Mouse (Mus musculus) spleen, postnatal 4 days (tissue): ENCODE results near the gene D430042O09Rik.

Source experiments
- DNase-seq, 2 experiments: peaks; one replicate each; pipeline ENCODE4 v3.0.0; 2022; ENCODE audit warnings: low spot score in 2 of 2

Gene D430042O09Rik

DNA sequence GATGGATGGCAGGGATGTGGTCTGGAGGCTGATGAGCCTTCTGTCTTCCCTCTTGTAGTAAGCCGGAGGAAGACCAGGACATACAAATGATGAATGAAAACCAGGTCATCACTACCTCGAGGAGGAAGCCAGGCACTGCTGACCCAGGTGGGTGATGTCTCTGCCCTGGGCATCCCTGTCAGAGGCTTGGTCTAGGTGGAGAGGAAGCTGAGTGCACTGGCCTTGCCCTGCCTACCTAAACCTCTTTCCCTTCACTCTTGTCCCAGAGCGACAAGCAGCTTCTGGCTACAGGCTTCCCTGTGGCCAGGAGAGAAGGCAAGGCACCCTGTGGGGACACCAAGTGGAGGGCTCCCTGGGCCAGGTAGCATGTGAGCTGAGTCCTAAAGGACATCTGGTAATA, 165.2 kb downstream of the D430042O09Rik start:
- DNase-seq: no peak

DNA sequence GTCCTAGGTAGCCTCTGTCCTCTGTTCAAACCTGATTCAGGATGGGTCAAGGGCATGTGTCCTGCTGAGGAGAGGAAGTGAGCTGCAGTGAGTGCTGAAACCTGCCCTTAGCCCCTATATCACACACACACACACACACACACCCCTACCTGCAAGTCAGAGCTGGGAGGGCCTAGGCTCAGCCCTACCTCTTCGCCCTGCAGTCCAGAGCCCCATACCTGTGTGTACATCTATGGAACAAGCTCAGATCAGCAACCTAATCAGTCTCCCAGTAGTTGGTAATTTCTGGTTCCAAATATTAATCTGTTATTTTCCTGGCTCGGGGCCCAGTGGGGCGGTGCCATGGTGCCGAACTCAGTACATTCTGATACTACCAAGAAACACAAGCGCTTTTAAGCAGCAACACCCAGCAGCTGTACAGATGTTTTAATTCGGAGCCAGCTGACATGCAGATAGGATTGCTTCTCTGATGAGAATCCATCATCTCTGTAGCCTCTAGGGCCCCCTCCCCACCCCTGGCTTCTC, 166.3 kb downstream of the D430042O09Rik start:
- DNase-seq: no peak

DNA sequence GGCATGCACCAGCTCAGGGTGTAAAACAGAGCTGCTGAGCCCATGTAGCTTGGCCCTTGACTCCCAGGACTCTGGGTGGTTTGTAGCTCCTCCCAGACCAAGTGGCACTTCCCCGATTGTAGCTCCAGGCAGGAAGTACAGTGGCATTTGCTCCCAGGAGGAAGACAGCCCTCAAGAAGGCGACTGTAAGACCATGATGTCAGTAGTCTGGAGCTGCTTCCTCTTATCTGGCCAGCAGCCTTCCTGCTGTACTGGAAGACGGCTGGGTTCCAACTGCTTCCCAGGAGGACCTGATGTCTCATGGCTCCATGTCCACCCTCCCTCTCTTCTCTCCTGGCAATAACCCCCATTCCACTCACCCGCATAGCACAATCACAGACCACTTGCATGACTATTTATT, 170.4 kb downstream of the D430042O09Rik start:
- no peak for DNase-seq

DNA sequence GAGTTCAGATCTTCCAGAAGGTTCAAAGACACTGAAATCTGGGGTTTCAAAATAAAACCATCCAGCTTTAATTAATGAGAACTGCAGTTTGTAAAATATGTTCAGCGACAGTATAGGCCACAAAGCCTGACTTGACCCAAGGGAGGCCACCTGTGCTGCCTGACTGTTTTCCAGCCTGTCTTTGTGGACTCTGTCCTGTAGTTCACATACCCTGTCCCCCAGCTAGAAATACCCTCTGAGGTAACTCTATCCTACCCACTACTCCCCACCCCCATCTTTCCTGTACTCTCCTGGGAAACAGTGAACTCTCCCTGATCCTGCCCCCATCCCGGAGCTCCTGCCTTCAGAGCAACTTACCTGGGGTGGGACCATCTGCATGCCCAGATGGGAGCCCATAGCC, 175.5 kb downstream of the D430042O09Rik start:
- no peak for DNase-seq

DNA sequence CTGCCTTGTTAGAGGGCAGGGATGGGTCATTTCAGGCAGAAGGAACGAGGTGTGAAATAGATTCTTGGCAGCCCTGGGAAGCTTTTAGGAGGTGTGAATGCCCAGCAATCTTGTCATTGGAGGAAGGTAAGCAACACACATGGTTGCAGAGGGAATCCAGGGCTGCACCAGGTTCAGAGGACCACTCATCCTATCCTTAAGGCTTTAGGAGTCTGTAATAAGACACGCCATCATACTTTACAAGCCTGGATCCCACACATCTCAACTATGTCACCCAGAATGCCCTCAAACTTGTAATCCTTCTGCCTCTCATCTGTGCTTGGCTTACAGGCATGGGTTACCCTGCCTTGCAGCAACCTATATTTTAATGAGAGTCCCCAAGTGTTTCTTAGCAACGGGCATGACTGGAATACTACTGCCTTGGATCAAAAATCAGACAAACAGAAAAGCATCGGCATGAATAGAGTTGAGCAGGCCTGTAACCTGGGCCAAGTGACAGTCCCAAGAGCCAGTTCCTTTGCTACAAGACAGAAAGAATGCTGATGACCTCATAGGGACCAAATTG, 178.5 kb downstream of the D430042O09Rik start:
- DNase-seq: no peak

DNA sequence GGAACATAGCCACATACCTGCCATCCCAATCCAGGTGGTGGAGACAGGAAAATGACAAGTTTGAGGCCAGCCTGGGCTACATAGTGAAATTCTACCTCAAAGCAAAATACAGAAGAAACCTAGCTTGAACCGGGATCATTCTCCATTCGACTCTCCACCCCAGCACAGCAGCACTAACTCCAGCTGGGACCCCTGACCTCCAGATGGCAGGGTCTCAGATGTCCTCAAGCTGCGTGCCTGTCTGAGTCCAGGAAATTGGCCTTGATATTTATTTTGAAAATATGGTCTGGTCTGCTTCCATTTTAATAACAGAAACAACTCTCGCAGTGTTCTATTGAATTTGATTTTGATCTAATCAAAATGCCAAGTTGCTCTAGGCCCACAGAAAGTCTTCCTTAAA, 179.4 kb downstream of the D430042O09Rik start:
- DNase-seq: no peak

DNA sequence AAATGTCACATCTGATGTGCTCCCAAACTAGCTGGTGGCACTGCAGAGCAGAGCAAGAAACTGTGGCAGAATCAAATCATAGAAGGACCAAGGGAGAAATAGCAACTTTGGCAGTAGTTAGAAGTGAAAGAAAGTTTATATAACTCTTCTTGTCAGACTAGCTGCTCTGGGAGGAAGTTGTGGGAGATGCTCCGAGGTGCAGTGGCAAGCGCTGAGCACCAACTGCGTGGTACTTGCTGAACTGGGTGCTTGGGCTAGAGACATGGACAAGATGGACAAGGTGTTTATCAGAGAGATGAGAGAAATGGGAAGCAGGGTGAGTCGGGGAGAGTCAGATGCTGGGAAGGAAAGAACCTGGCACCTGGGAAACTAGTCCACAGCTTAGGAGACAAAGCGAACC, 180.1 kb downstream of the D430042O09Rik start:
- no peak for DNase-seq

DNA sequence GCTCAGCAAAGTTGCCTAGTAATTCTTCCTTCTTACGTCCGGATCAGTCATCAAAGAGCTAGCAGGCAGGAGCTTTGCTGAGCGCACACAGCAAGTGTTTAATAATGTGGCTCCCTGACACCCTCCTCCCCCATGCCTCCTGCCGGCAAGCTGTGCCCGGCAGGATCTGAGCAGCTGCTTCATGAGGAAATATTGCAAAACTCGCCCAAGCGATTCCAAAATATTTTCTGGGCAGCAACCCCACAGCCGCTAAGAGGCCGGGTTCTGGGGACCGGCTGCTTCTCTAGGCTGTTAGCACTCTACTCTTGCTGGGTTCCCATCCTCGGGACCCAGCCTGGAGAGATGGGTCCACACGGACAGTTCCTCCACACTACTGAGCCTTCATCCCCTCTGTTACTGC, 180.7 kb downstream of the D430042O09Rik start:
- DNase-seq: no peak

DNA sequence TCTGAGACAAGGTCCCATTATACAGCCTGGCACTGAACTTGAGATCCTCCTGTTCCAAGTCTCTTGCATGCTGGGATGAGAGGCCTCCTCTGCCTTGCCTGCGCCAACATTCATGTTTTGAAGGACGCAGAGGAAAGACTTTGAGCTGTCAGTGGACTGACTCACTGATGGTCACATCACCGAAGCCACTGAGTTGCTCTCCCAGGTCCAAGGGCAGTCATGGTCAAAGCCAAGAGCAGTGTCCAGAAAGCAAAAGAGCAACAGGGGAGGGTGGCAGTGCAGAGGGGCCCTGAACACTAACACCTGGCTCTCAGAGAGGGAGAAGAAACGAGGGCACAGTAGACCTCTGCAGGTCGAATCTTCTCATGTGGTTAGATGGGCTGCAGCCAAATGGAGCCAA, 185.9 kb downstream of the D430042O09Rik start:
- DNase-seq: no peak

DNA sequence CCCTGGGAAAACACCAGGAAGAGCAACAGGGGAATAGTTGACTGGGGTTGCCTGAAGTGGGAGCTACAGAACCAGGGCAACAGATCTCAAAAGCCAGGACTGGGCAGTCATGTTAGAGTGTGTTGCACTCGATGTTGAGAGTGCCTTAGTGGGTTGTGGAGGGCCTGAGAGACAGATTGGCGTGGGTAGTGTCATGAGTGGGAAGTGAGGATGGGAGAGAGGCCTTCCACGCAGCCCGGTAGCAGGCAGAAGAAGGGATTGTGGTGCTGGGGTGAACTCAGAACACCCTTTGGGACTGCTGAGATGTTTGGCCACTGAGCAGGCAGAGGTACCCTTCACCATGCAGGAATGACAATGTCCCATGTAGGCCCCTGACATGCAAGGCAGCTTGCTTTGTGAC, 189.4 kb downstream of the D430042O09Rik start:
- no peak for DNase-seq

DNA sequence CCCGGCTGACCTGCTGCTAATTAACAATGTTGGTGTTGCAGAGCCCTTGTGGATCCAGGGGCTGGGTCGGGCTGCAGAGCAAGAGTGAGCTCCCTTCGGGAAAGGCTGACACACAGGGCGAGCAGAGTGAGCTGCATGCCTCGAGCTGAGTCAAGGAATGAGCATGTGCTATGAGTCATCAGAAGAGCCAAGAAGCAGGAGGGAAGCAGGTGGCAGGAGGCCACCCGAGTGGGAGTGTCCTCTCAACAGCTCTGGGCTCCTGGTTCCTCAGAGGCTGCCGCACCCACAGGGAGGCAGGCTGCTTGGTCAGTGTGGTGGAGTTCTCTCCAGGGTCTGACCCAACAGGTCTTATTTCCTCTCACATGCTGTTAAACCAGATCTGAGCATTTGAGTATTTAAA, 191.3 kb downstream of the D430042O09Rik start:
- DNase-seq: no peak

DNA sequence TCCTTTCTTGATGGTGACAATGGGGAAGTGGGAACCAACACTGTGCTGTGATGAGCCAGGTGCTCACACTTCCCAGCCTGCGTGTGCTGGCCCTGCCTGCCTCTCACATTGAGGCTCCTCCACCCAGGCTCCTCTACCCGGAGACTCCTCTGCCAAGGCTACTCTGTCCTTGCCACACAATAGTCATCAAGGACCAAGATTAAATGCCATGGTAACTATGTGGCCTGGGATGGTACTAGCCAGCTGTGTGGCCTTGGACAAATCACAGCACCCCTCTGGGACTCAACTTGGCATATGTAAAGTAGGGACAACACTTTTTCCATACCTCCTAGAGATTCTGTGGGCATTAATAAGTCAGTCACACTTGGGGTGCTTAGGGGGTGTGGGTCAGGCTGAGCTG, 192.2 kb downstream of the D430042O09Rik start:
- DNase-seq: no peak

DNA sequence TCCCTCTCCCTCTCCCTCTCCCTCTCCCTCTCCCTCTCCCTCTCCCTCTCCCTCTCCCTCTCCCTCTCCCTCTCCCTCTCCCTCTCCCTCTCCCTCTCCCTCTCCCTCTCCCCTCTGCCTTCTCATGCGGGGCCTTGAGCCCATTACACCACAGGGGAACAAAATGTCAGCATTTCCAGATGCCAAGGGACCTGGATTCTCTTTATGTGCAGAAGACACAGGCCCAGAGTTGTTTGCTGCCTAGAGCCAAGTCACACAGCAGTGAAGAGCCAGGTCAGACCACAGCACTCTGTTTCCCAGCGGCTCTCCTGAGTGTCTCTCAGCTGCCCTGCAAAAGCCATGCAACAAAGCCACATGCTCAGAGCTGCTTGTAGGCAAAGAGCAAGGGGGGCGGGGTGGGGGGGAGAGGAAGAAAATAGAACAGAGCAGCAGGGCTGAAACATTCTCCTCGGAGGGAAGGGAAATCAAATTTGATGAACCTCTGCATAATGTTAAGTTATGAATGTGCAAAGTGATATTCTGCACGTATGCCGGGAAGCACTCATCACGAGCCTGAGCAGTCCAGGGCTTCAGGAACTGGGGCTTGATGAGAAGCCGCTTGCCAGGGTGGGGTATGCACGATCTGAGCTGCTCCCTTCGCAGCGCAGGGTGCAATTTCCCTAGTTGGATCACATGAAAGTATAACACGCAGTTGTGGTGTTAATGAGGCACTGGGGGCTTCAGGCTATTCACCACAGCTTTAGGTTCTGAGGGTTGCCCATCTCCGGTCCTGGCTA, 192.9 kb downstream of the D430042O09Rik start:
- DNase-seq: no peak

DNA sequence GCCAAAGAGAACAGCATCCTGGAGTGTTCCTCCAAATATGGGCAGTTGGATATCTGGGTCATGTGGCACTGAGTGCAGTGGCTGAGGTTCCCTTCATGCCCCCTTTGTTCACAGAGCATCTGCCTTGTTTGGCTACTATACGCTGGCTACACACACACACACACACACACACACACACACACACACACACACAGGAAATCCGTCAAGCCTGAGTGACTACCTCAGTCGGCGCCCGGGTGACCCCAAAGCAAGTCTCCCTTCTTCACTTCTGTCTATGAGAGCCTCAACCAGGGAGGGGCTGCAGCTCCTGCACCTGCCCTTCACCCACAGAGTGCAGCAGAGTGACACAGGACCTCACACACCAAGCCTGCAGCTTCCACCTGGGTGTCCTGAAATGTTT, 213.1 kb downstream of the D430042O09Rik start:
- DNase-seq: peak; percentile 31 to 70

DNA sequence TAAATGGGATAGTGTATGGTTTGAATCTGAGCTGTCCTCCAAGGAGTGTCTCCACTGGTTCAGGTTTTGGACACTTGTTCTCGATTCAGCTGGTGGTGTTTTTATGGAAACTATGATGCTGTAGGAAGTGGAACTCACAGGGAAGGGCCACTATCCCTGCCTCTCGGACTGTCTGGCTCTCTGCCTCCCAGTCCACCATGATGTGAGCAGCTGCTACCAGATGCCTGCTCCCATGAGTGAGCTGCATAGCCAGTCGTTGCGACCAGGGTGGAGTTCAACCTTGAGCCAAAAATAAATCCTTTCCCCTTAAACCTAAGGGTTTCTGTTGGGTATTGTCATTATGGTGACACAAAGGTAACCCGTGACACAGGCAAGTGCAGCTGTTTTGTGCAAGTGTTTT, 216.4 kb downstream of the D430042O09Rik start:
- no peak for DNase-seq
